Mouse (Mus musculus): ENCODE results near the gene Acadvl. TPM values are rescaled to one million over a fixed set of nuclear protein-coding genes. Genes with fewer than 3 reads are reported as not detected.

Acadvl gene
- total and polyA plus RNA-seq, 3 experiments = 92.5 to 123 TPM; not detected in 1

DNA sequence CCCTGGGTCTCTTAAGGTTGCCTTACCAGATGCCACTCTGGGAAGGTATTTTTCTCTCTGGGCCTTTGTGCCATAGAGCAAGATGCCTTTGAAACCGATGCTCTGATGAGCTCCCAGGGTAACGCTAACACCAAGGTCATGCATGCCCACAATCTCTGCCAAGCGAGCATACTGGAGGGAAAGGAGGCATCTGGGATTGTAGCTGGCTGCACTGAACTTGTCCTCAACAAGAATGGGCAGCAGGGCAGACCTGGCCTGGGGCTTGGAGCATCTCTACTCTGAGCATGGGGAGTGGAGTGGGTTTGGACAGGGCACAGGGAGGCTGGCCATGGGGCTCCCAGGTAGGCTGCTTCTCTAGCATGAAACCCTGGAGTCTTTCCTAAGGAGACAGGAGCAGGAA, 1.8 kb downstream of the Acadvl start:
- DNase-seq (ENCODE audit: low read depth, low spot score) = no peak
- no peak for TF ChIP-seq ZNF384 (IDR thresholded peaks at IDR 0.05; ENCODE audit: low read depth, low read length)
- no peak for TF ChIP-seq USF2 (IDR thresholded peaks at IDR 0.05; ENCODE audit: borderline replicate concordance in 1 of 2, insufficient read depth in 1 of 2, low read depth in 1 of 2, low read length in 2 of 2)
- no peak for TF ChIP-seq ZC3H11A (IDR thresholded peaks at IDR 0.05; ENCODE audit: low read depth, low read length)
- no peak for TF ChIP-seq MAX (IDR thresholded peaks at IDR 0.05; ENCODE audit: low read length)
- no peak for TF ChIP-seq TAL1 (IDR thresholded peaks at IDR 0.05; ENCODE audit: low read length)
- TF ChIP-seq NRF1 (IDR thresholded peaks at IDR 0.05; ENCODE audit: insufficient read depth, low read depth, low read length, poor library complexity, severe bottlenecking) = no peak
- no peak for TF ChIP-seq ZMIZ1 (IDR thresholded peaks at IDR 0.05; ENCODE audit: low read depth, low read length)
- no peak for TF ChIP-seq GATA1 (IDR thresholded peaks at IDR 0.05; ENCODE audit: low read depth, low read length)
- TF ChIP-seq CHD2 (IDR thresholded peaks at IDR 0.05; ENCODE audit: low read length) = no peak
- TF ChIP-seq POLR2A (IDR thresholded peaks at IDR 0.05; ENCODE audit: control insufficient read depth in 1 of 2, insufficient read depth in 1 of 2, low read depth in 1 of 2, low read length in 2 of 2, poor library complexity in 1 of 2) = no peak
- no peak for TF ChIP-seq UBTF (IDR thresholded peaks at IDR 0.05; ENCODE audit: borderline replicate concordance, insufficient read depth, low read depth, low read length)
- no peak for TF ChIP-seq JUND (IDR thresholded peaks at IDR 0.05; ENCODE audit: low read depth, low read length)
- TF ChIP-seq NELFE (IDR thresholded peaks at IDR 0.05; ENCODE audit: low read depth, low read length) = no peak
- no peak for TF ChIP-seq USF1 (IDR thresholded peaks at IDR 0.05; ENCODE audit: low read depth, low read length)
- no peak for TF ChIP-seq TBP (IDR thresholded peaks at IDR 0.05; ENCODE audit: low read depth, low read length)
- TF ChIP-seq ELF1 (IDR thresholded peaks at IDR 0.05; ENCODE audit: low read depth, low read length) = no peak
- TF ChIP-seq CHD1 (IDR thresholded peaks at IDR 0.05; ENCODE audit: low read depth, low read length) = no peak
- peaks cover 5% of the 10 kb centered on the region for H3K79me2 ChIP-seq (ENCODE audit: control insufficient read depth, insufficient read depth, low read length, poor library complexity)
- no peaks in the 10 kb centered on the region for H3K27me3 ChIP-seq (ENCODE audit: control insufficient read depth in 1 of 2, insufficient read depth in 2 of 2, low read length in 2 of 2)
- H3K36me3 ChIP-seq (ENCODE audit: control insufficient read depth in 1 of 2, insufficient read depth in 2 of 2, low read length in 2 of 2) = peaks cover 3 to 21% of the 10 kb centered on the region in 2 experiments
- peaks cover 6 to 20% of the 10 kb centered on the region in 2 experiments for H3K4me1 ChIP-seq (ENCODE audit: control insufficient read depth in 1 of 2, insufficient read depth in 2 of 2, low read length in 2 of 2)
- no peak overlapping the region for H3K9ac ChIP-seq (ENCODE audit: control insufficient read depth, low read depth, low read length, poor library complexity, severe bottlenecking)
- no peak overlapping the region for H3K4me3 ChIP-seq (ENCODE audit: control insufficient read depth in 1 of 2, insufficient read depth in 1 of 2, low read depth in 2 of 2, low read length in 2 of 2)
- no peak overlapping the region for H3K27ac ChIP-seq (ENCODE audit: control insufficient read depth, low read depth, low read length)
- H3K9me3 ChIP-seq (replicated peaks; ENCODE audit: insufficient read depth, low read length) = no peaks in the 10 kb centered on the region

DNA sequence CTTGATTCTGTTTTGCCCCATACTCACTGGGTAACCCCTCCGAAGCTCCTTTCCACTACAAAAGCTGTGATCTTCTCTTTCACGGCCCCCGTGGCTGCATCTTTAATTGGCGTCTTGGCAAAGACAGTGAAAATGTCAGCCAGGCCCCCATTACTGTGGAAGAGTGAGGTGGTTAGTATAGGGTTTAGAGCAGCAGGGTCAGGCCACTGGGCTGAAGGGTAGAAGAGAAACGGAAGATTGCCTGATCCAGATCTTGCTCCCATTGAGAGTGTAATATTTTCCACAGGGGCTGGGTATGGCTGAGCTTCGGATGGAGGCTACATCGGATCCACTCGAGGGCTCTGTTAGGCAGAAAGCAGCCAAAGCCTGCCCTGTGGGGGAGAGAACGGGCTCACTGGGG, 2.3 kb downstream of the Acadvl start:
- Histone ChIP-seq H3K79me2 (ENCODE audit: control insufficient read depth, insufficient read depth, low read length, poor library complexity) (peaks cover 3% of the 10 kb centered on the region; the same call in 1 of the 2 replicates), H3K4me1 (ENCODE audit: control insufficient read depth in 1 of 2, insufficient read depth in 2 of 2, low read length in 2 of 2) (peaks cover 6 to 17% of the 10 kb centered on the region in 2 experiments), H3K27ac (ENCODE audit: control insufficient read depth, low read depth, low read length) (no peak overlapping the region), H3K9me3 (replicated peaks; ENCODE audit: insufficient read depth, low read length) (no peaks in the 10 kb centered on the region), H3K36me3 (ENCODE audit: control insufficient read depth in 1 of 2, insufficient read depth in 2 of 2, low read length in 2 of 2) (peaks cover 4 to 20% of the 10 kb centered on the region in 2 experiments), H3K9ac (ENCODE audit: control insufficient read depth, low read depth, low read length, poor library complexity, severe bottlenecking) (no peak overlapping the region), H3K4me3 (ENCODE audit: control insufficient read depth in 1 of 2, insufficient read depth in 1 of 2, low read depth in 2 of 2, low read length in 2 of 2) (no peak overlapping the region), H3K27me3 (ENCODE audit: control insufficient read depth in 1 of 2, insufficient read depth in 2 of 2, low read length in 2 of 2) (no peaks in the 10 kb centered on the region)
- TF ChIP-seq USF2 (IDR thresholded peaks at IDR 0.05; ENCODE audit: borderline replicate concordance in 1 of 2, insufficient read depth in 1 of 2, low read depth in 1 of 2, low read length in 2 of 2) = no peak
- no peak for TF ChIP-seq GABPA (IDR thresholded peaks at IDR 0.05; ENCODE audit: low read depth, low read length)
- TF ChIP-seq ZNF384 (IDR thresholded peaks at IDR 0.05; ENCODE audit: low read depth, low read length) = no peak
- TF ChIP-seq EP300 (IDR thresholded peaks at IDR 0.05; ENCODE audit: low read depth in 1 of 2, low read length in 2 of 2) = no peak
- DNase-seq (ENCODE audit: low read depth, low spot score) = no peak
